Mouse (Mus musculus) MEL (cell line): ENCODE measurements around the gene Sbk2. TPM values are rescaled to one million over a fixed set of nuclear protein-coding genes. Genes with fewer than 3 reads are reported as not detected.

Experiments
- DNase-seq: peaks from one replicate; pipeline ENCODE4 v3.0.0; 2011; ENCODE audit warnings: low read depth, low spot score
- H3K27ac ChIP-seq: 2 replicates; pipeline ENCODE4 v1.5.1; 2012; ENCODE audit warnings: low read depth, mild to moderate bottlenecking, control low read depth, low read length, moderate library complexity; ENCODE audit not compliant: control insufficient read depth
- H3K27me3 ChIP-seq, 2 experiments: fragments of 150-350 bp in 1 of 2; sonication (generic) in 1 of 2; 2 replicates each; pipeline ENCODE4 v1.6.1; 2012; ENCODE audit warnings: low read length in 2 of 2, mild to moderate bottlenecking in 2 of 2, improper control_type of control experiment in 1 of 2, moderate library complexity in 1 of 2; ENCODE audit not compliant: insufficient read depth in 2 of 2, control insufficient read depth in 1 of 2
- H3K36me3 ChIP-seq, 2 experiments: 2 replicates each; pipeline ENCODE4 v1.6.1; 2012 to 2014; ENCODE audit warnings: low read length in 2 of 2, improper control_type of control experiment in 1 of 2, inconsistent platforms in 1 of 2, mild to moderate bottlenecking in 1 of 2; ENCODE audit not compliant: insufficient read depth in 2 of 2, control insufficient read depth in 1 of 2
- H3K4me1 ChIP-seq, 2 experiments: fragments of 150-350 bp in 1 of 2; sonication (generic) in 1 of 2; 2 replicates each; pipeline ENCODE4 v1.6.1; 2012; ENCODE audit warnings: low read length in 2 of 2, improper control_type of control experiment in 1 of 2, mild to moderate bottlenecking in 1 of 2; ENCODE audit not compliant: insufficient read depth in 2 of 2, control insufficient read depth in 1 of 2
- H3K4me3 ChIP-seq, 2 experiments: fragments of 150-350 bp in 1 of 2; sonication (generic) in 1 of 2; 2 replicates each; pipeline ENCODE4 v1.5.1; 2012; ENCODE audit warnings: low read depth in 2 of 2, low read length in 2 of 2, mild to moderate bottlenecking in 2 of 2, moderate library complexity in 2 of 2, control low read depth in 1 of 2, improper control_type of control experiment in 1 of 2; ENCODE audit not compliant: control insufficient read depth in 1 of 2, insufficient read depth in 1 of 2
- H3K79me2 ChIP-seq: 2 replicates; pipeline ENCODE4 v1.6.1; 2012; ENCODE audit warnings: mild to moderate bottlenecking, low read length, moderate library complexity; ENCODE audit not compliant: control insufficient read depth, poor library complexity, insufficient read depth
- H3K9ac ChIP-seq: 2 replicates; pipeline ENCODE4 v1.6.1; 2012; ENCODE audit warnings: low read depth, mild to moderate bottlenecking, control low read depth, low read length, moderate library complexity; ENCODE audit not compliant: control insufficient read depth, poor library complexity, severe bottlenecking
- H3K9me3 ChIP-seq: fragments of 150-350 bp; sonication (generic); replicated peaks from 2 replicates; pipeline ENCODE4 v1.6.1; 2012; ENCODE audit warnings: mild to moderate bottlenecking, low read length, improper control_type of control experiment, moderate library complexity; ENCODE audit not compliant: insufficient read depth
- CTCF ChIP-seq, 3 experiments: IDR thresholded peaks in 2 of 3; conservative IDR thresholded peaks in 1 of 3; 2 replicates each; pipeline ENCODE4 v1.5.1; 2011 to 2012; ENCODE audit warnings: low read length in 3 of 3, low read depth in 2 of 3, mild to moderate bottlenecking in 2 of 3, improper control_type of control experiment in 1 of 3, inconsistent platforms in 1 of 3, mixed read lengths in 1 of 3, moderate library complexity in 1 of 3; ENCODE audit not compliant: control insufficient read depth in 1 of 3, insufficient read depth in 1 of 3, poor library complexity in 1 of 3, severe bottlenecking in 1 of 3
- E2F4 ChIP-seq: IDR thresholded peaks from 2 replicates; pipeline ENCODE4 v1.6.1; 2011; ENCODE audit warnings: low read depth, low read length, improper control_type of control experiment, borderline replicate concordance
- ELF1 ChIP-seq: IDR thresholded peaks from 2 replicates; pipeline ENCODE4 v1.6.1; 2014; ENCODE audit warnings: low read depth, mild to moderate bottlenecking, inconsistent platforms, low read length, improper control_type of control experiment, moderate library complexity
- MAFK ChIP-seq: IDR thresholded peaks from 2 replicates; pipeline ENCODE4 v1.6.1; 2011; ENCODE audit warnings: low read depth, mild to moderate bottlenecking, low read length, improper control_type of control experiment, borderline replicate concordance
- MAX ChIP-seq: IDR thresholded peaks from 2 replicates; pipeline ENCODE4 v1.6.1; 2011; ENCODE audit warnings: low read length, improper control_type of control experiment
- MEF2A ChIP-seq: IDR thresholded peaks from 2 replicates; pipeline ENCODE4 v1.6.1; 2014; ENCODE audit warnings: low read depth, mild to moderate bottlenecking, inconsistent platforms, low read length, improper control_type of control experiment; ENCODE audit not compliant: poor library complexity, insufficient replicate concordance, severe bottlenecking; ENCODE audit errors: extremely low read depth
- MYB ChIP-seq: IDR thresholded peaks from 2 replicates; pipeline ENCODE4 v1.6.1; 2011; ENCODE audit warnings: mild to moderate bottlenecking, low read depth, low read length, improper control_type of control experiment
- NELFE ChIP-seq: IDR thresholded peaks from 2 replicates; pipeline ENCODE4 v1.6.1; 2011; ENCODE audit warnings: low read depth, low read length, improper control_type of control experiment
- POLR2A ChIP-seq, 2 experiments: IDR thresholded peaks; 2 replicates each; pipeline ENCODE4 v1.6.1; 2011 to 2012; ENCODE audit warnings: low read length in 2 of 2, mild to moderate bottlenecking in 2 of 2, control low read depth in 1 of 2, improper control_type of control experiment in 1 of 2, low read depth in 1 of 2, moderate library complexity in 1 of 2; ENCODE audit not compliant: control insufficient read depth in 1 of 2, insufficient read depth in 1 of 2, poor library complexity in 1 of 2
- TAL1 ChIP-seq: IDR thresholded peaks from 2 replicates; pipeline ENCODE4 v1.6.1; 2012; ENCODE audit warnings: mild to moderate bottlenecking, inconsistent platforms, low read length, moderate library complexity, mixed read lengths
- TBP ChIP-seq: IDR thresholded peaks from 2 replicates; pipeline ENCODE4 v1.8.0; 2011; ENCODE audit warnings: low read depth, low read length, improper control_type of control experiment
- TCF12 ChIP-seq: IDR thresholded peaks from 2 replicates; pipeline ENCODE4 v1.6.1; 2014; ENCODE audit warnings: low read depth, mild to moderate bottlenecking, inconsistent platforms, low read length, improper control_type of control experiment, moderate library complexity
- UBTF ChIP-seq: IDR thresholded peaks from 2 replicates; pipeline ENCODE4 v1.6.1; 2012; ENCODE audit warnings: low read depth, mild to moderate bottlenecking, inconsistent platforms, low read length, improper control_type of control experiment, moderate library complexity, borderline replicate concordance; ENCODE audit not compliant: insufficient read depth
- polyA plus RNA-seq, 2 experiments: library from polyadenylated mRNA; stranded (reverse) in 1 of 2; unstranded in 1 of 2; fragments of >175 nt in 1 of 2; fragments of >200 nt in 1 of 2; gene quantifications; 2 replicates each; pipeline versions ENCODE4 v1.2.1 to v1.2.4; 2012; ENCODE audit warnings: low replicate concordance in 2 of 2, low read depth in 1 of 2; ENCODE audit not compliant: insufficient read length in 2 of 2, insufficient read depth in 1 of 2, missing spikeins in 1 of 2
- total RNA-seq: library from RNA; depleted of rRNA; stranded (reverse); fragments of 300-350 nt; gene quantifications from 2 replicates; pipeline ENCODE4 v1.2.3, GENCODE M21; 2012; rRNA removed

Gene Sbk2
- not detected in 2 replicates for total RNA-seq
- polyA plus RNA-seq = not detected

DNA sequence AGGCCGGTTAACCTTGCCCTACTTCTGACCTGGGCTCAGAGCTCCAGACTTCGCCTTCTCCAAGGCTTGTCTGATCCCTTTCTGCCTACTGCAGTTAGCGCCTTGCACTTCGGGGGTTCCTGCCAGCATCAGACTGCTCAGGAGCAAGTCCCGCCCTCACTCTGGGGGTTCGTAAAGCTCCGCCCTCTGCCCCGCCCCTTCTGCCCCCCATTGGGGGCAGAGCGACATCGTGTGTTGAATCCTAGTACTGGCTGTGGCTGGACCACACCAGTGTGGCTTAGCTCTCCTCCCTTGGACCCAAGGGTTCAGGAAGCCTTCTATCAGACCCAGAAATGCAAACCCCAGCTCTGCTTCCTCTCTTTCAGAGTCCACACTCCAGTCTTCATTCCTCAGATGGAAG, at the start of gene Sbk2:
Gene Sbk2, minus strand, starts transcription at position 135 of the 400 bp plus-strand sequence.
- Histone ChIP-seq H3K9me3 (no peaks in the 10 kb centered on the region), H3K27ac (no peak within 1 kb of the TSS), H3K4me1 (no peaks in the 10 kb centered on the region), H3K27me3 (no peaks in the 10 kb centered on the region), H3K9ac (no peak within 1 kb of the TSS), H3K79me2 (no peaks in the 10 kb centered on the region), H3K36me3 (no peaks in the 10 kb centered on the region), H3K4me3 (no peak within 1 kb of the TSS)
- no peak for TF ChIP-seq TBP
- TF ChIP-seq CTCF (IDR thresholded peaks at IDR 0.05 in 2 of 3, conservative IDR thresholded peaks at IDR 0.05 in 1 of 3; ENCODE audit: control insufficient read depth in 1 of 3, insufficient read depth in 1 of 3, low read depth in 2 of 3, low read length in 3 of 3, poor library complexity in 1 of 3, severe bottlenecking in 1 of 3) = 0 out of 6 replicates have a peak, but pooled peaks of 1 of the 3 experiments have one; percentile 1
- TF ChIP-seq TAL1 = no peak
- TF ChIP-seq MAFK = no peak
- no peak for DNase-seq

DNA sequence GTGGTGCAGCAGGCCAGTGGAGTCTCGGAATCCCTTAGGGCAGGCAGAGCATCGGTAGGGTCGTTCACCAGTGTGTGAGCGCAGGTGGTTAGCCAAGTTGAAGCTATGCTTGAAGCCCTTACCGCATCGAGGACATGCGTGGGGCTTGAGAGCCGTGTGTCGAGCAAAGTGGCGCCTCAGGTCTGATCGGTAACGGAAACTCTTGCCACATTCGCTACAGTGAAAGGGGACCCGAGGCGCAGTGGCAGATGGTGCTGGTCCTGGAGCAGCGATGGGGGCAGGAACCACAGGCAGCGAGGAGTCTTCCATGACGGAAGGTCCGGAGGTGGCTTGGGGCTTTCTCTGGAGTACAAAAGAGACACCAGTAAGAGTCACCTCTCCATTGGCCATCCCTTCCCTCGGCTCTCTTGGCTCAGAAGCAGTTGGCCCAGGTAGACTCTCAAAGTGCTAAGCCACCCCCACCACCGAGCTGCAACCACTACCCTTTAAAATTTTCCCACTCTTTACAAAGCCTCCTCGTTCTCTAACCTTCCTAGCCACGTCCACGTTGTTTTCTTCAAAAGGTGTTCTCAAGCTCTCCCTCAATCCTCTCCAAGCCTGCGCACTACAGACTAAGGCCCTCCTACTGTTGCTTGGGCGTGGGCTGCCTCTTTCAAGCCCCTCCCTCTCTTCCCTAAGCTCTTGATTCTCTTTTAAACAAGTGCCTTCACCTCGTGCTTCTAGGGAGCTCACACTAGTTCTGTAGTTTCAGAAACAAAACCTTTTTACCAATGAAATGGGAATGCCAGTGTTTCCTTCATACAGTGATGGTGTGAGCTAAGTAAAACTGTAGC, 48.7 kb upstream of the Sbk2 start:
- TF ChIP-seq TBP = no peak
- TF ChIP-seq ELF1 = no peak
- no peak for TF ChIP-seq NELFE
- no peak for TF ChIP-seq E2F4
- no peak for TF ChIP-seq MYB
- TF ChIP-seq MEF2A = no peak
- no peak for TF ChIP-seq TCF12
- no peak for TF ChIP-seq UBTF
- no peak for TF ChIP-seq MAX
- no peak for TF ChIP-seq POLR2A (IDR thresholded peaks at IDR 0.05; ENCODE audit: control insufficient read depth in 1 of 2, insufficient read depth in 1 of 2, low read depth in 1 of 2, low read length in 2 of 2, poor library complexity in 1 of 2)
- H3K27me3 ChIP-seq = no peaks in the 10 kb centered on the region
- H3K4me3 ChIP-seq = no peak overlapping the region
- H3K27ac ChIP-seq = no peak overlapping the region
- peaks cover 0 to 9% of the 10 kb centered on the region in 2 experiments; a peak in 3 of 4 replicates for H3K36me3 ChIP-seq
- peaks cover 2% of the 10 kb centered on the region for H3K79me2 ChIP-seq
- H3K9me3 ChIP-seq = no peaks in the 10 kb centered on the region
- no peak for DNase-seq
- no peak overlapping the region for H3K9ac ChIP-seq
- peaks cover 2 to 4% of the 10 kb centered on the region in 2 experiments; a peak in 3 of 4 replicates for H3K4me1 ChIP-seq
